Mouse (Mus musculus) naive thymus-derived CD4-positive, alpha-beta T cell, adult 2 months (primary cell): ENCODE data around the gene Slc26a1.
A peak's percentile ranks its signal among the peaks of the same experiment; 100 is the strongest.

ENCODE experiments used
- DNase-seq: peaks from one replicate; pipeline ENCODE4 v3.0.0-alpha.2; 2011; ENCODE audit warnings: low read depth

Slc26a1 gene

GRCm38 (mm10) chr5:108675251-108675816 is at the start of gene Slc26a1:
Gene Slc26a1 (minus strand): TSS chr5:108675569.
- DNase-seq, result no peak

- no peak for DNase-seq
Measured at GRCm38 (mm10) chr5:108724006-108724405, 48.6 kb upstream of the Slc26a1 start.

- DNase-seq, result no peak
Measured at GRCm38 (mm10) chr5:108719761-108720160, 44.4 kb upstream of the Slc26a1 start.

GRCm38 (mm10) chr5:108718051-108718450 is 42.7 kb upstream of the Slc26a1 start:
- no peak for DNase-seq

GRCm38 (mm10) chr5:108715974-108716373 is 40.6 kb upstream of the Slc26a1 start:
- no peak for DNase-seq

GRCm38 (mm10) chr5:108714149-108714548 is 38.8 kb upstream of the Slc26a1 start:
- no peak for DNase-seq

- no peak for DNase-seq
Measured at GRCm38 (mm10) chr5:108713691-108714090, 38.3 kb upstream of the Slc26a1 start.

GRCm38 (mm10) chr5:108713096-108713495 is 37.7 kb upstream of the Slc26a1 start:
- no peak for DNase-seq

GRCm38 (mm10) chr5:108711968-108712367 is 36.6 kb upstream of the Slc26a1 start:
- no peak for DNase-seq

- no peak for DNase-seq
Measured at GRCm38 (mm10) chr5:108708981-108709731, 33.8 kb upstream of the Slc26a1 start.

GRCm38 (mm10) chr5:108708419-108708818 is 33.0 kb upstream of the Slc26a1 start:
- DNase-seq, result no peak

- no peak for DNase-seq
Measured at GRCm38 (mm10) chr5:108707758-108708157, 32.4 kb upstream of the Slc26a1 start.

GRCm38 (mm10) chr5:108703754-108704626 is 28.6 kb upstream of the Slc26a1 start:
- DNase-seq, result no peak

- DNase-seq, result no peak
Measured at GRCm38 (mm10) chr5:108701341-108702021, 26.1 kb upstream of the Slc26a1 start.

- no peak for DNase-seq
Measured at GRCm38 (mm10) chr5:108700346-108700745, 25.0 kb upstream of the Slc26a1 start.

GRCm38 (mm10) chr5:108697341-108697753 is 22.0 kb upstream of the Slc26a1 start:
- DNase-seq, result no peak

- no peak for DNase-seq
Measured at GRCm38 (mm10) chr5:108696542-108696941, 21.2 kb upstream of the Slc26a1 start.

- DNase-seq, result no peak
Measured at GRCm38 (mm10) chr5:108695861-108696260, 20.5 kb upstream of the Slc26a1 start.

- peak; percentile 43 for DNase-seq
Measured at GRCm38 (mm10) chr5:108694352-108695261, 19.2 kb upstream of the Slc26a1 start.

GRCm38 (mm10) chr5:108693872-108694288 is 18.5 kb upstream of the Slc26a1 start:
- DNase-seq, result peak; percentile 93

GRCm38 (mm10) chr5:108692271-108692670 is 16.9 kb upstream of the Slc26a1 start, which contains the start of gene Fgfrl1:
Gene Fgfrl1 (plus strand): TSS chr5:108692382.
- peak; percentile 86 for DNase-seq
